Mouse (Mus musculus) forelimb bud, embryonic 11.5 days (tissue): ENCODE measurements at regions not wholly inside any gene's neighbourhood (a gene's known extent, or its start where the extent isn't known, plus 50 kb on each side); places are given as distances from the start of the nearest gene placed in this dataset.

Experiments
- DNase-seq: peaks from one replicate; pipeline ENCODE4 v3.0.0-alpha.2; 2012; ENCODE audit warnings: low read depth, low spot score

DNA sequence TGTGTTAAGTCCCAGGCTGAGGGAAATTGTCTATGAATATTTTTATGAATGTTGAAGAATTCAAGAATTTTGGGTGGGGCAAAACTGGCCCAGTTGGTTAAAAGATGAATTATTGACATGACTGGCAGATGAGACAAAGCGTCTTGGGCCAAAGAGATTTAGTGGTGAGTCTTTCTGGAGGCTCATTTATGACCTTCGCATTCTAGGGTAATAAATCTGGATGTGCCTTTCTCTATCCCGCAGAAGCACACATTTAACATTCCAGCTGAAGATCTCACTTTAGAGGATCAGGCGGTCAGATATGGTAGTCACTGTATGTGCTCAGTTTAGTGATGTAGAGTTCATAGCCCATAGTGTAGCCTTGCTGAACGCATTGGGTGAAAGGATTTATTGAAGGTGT is 296.9 kb upstream of the Gm21798 start:
- no peak for DNase-seq

- no peak for DNase-seq
Observed at GRCm38 (mm10) chr15:64532260-64533120, 285.0 kb upstream of the Gm21798 start.

GRCm38 (mm10) chr15:64533169-64533795 is 284.2 kb upstream of the Gm21798 start:
- DNase-seq: no peak

DNA sequence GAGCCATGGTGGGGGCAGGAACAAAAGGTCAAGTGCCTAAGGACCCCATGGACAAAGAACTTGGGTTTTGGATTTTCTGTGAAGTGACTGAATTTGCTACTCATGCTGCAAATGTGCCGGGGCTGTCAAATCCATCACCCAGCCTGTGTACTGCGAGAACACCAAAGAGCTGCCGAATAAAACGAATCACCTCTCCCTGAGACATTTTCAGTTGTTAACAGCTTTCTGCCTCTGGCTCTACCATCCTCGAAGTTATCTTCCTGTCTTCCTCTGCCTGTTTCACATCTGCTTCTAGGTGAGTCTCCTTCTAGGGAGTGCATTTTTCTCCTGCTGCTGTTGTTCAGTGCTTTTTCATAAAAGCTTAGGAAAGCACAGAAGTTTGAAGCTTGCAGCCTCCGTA is 283.3 kb upstream of the Gm21798 start:
- DNase-seq: no peak

DNA sequence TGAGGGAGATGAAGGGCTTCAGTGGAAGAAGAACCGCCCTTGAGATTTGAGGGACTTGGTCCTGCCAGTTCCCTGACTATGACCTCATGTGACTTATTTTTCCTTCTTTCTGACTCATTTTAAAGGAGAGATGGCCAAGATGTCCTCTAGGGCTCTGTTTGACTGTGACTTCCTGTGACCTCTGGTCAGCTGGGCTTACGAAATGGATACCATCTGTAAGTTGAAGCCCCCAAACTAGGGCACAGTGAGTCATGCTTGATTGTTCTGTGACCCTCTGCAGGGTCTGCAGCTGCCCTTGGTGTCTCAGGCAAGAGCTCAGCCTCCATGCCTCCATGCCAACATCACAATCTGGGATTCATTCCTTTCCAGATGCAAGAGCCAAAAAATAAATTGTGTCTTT is 282.3 kb upstream of the Gm21798 start:
- no peak for DNase-seq

GRCm38 (mm10) chr15:64541395-64541794 is 276.1 kb upstream of the Gm21798 start:
- DNase-seq: no peak

DNA sequence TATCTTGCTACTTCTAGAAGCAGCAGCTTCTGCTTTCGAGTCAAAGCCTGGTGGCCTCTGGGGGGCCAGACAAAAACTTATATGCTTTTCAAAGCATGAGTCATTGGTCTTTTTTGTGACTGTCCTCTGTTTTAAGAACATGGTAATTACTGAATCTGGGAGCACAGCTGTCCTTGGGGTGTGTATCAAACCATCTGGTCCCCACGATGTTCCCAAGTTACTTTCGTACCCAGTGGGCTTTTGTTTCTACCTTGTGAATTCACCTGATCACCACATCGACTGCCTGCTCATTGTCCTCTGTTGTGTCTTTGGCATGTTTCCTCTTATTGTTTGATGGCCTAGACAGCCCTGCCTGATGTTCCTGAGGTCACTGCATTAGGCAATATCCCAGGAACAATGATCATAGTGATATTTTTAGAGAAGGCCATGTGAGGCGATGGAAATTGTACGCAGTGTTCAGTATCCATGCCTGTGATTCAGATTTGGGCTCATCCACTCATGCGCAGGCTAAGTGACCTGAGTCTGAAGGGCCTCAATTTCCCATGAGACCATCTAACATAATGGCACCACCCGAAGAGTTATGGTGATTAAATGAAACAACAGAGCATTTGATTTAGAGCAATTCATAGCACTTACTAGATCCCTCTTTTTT is 275.1 kb upstream of the Gm21798 start:
- DNase-seq: no peak

DNA sequence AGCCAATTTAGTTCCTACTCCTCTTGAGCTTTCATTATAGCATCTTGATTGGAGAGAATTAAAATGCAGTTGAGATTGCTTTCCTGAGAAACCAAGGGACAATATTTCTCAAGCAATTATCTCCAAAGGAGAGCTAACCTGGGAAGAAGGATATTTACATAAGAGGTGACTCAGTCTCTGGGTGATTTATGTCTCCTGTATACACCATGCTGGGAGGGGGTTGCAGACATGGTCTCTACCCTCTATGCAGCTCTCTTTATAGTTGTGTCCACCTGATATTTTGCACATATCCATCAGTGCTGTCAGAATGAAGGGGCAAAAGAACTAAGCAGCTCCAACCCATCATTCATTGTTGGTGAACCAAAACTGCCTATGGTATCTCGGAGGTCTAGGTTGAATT is 274.6 kb upstream of the Gm21798 start:
- DNase-seq: no peak

DNA sequence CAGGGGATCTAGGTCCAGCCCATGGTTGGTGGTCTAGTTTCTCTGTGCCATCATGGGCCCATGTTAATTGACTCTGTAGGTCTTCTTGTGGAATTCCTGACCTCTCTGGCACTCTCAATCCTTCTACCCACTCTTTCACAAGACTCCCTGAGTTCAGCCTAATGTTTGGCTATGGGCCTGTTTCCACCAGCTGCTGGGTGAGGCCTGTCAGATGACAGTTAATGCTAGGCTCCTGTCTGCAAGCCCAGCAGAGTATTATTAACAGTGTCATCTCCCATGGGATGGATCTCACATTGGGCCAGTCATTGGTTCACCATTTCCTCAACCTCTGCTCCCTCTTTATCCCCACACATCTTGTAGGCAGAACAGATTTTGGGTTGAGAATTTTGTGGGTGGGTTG is 271.5 kb upstream of the Gm21798 start:
- no peak for DNase-seq

DNA sequence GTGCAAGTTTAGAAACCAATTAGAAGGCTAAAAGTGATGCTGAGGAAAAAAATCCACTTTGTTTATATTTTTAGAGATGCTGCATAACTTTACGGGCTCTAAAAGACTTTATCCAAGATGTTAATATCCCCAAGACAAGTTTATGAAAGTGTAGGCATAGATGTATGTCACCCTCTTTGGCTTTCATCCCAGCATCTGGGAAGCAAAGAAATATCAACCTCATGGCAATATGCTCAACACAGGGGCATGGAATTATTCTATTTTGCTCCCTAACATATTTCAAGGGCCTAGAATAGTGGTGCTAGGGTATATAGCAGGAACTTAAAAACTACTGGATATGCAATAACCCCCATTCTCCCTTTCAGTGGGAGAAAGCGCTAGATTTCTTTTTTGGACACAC is 260.0 kb upstream of the Gm21798 start:
- no peak for DNase-seq

- DNase-seq: no peak
Observed at GRCm38 (mm10) chr15:64558220-64558619, 259.3 kb upstream of the Gm21798 start.

GRCm38 (mm10) chr15:64562431-64563111 is 254.9 kb upstream of the Gm21798 start:
- no peak for DNase-seq

DNA sequence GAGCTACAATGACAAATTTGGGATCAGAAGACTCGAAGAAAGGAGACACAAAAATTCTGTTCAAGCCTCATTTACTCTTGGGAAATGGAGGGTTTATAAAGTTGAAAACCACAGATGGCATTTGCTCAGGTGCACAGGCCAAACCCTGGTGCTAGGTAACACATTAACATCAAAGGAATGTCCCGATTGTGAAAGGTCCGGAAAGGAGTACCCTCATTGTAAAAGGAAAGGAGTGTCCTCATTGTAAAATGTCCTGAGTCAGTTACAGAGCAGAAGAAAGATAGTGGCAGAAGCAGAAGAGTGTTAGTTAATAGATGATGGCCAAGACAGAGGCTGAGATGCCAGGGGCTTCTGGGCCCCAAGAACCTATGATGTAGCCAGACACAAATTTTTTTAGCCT is 252.8 kb upstream of the Gm21798 start:
- DNase-seq: no peak

- DNase-seq: no peak
Observed at GRCm38 (mm10) chr15:64576891-64577535, 240.5 kb upstream of the Gm21798 start.

DNA sequence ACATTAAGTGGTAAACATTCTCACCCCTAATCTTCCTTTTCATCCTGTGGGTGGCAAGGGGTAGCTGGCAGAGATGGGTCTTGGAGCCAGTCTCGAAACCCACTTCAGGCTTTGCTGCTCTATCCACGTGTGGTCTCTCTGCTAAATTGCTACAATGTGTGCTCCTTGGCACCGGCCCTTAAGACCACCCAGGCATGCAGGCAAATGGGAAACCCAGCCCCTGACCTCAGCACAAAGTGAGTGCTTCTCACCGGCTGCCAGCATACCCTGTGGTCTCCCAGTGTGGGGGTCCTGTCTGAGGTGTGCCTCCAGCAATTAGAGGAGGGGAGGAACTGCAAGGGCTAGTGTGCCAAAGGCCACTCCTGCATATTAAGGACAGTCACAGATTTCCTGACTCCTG is 238.5 kb upstream of the Gm21798 start:
- DNase-seq: peak; percentile 55

- DNase-seq: no peak
Observed at GRCm38 (mm10) chr15:64580481-64580880, 237.0 kb upstream of the Gm21798 start.

DNA sequence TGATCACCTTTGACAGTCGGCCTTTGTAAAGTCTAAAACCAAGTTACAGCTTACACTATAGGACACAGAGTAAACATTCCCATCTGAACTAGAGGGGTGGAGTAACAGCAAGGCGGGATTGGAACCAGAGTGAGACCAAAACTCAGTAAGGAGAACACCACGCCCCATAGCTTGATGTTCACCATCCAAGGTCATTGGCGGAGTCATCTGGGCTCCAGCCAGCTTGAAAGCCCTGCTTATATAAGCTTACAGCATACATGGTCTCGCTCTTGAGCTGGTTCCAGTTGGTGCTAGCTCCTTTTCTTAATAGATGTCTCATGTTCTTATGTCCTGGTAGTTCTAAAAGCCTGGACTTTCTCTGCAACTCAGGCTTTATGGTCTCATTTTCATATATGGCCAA is 236.4 kb upstream of the Gm21798 start:
- no peak for DNase-seq

DNA sequence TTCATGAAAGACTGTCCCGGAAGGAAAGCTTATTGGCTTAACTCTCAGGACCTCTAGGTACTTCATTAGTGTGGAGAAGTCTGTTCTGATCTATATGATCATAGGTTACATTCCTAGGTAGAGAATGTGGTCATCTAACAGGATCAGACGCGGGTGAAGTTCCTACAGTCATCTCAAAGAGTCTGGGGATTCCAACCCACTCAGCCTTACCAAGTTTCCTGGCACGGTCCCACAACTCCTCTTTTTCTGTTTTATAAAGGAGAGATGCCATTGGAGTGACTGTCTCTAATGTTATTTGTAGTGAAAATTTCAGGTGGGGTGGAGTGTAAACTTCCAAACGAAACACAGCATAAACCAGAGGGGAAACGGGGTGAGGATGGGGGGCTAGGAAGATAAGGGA is 233.4 kb upstream of the Gm21798 start:
- no peak for DNase-seq

DNA sequence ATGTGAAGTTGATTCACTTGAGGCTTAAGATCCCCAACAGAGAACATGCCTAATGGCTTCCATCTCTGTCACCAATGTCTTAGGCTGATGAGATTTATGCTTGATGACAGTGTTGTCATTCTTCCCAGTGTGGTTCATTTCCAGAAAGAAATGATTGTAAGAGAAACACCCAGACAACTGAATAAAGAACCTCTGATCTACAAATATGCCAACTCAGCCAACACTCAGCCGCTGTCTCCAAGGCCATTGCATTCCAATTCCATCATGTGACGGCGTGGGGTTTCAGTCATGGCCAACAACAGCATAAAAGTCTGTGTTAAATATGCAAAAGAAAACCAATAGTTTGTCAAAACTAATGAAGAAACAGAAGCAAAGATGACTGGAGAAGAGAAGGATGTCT is 230.7 kb upstream of the Gm21798 start:
- no peak for DNase-seq

DNA sequence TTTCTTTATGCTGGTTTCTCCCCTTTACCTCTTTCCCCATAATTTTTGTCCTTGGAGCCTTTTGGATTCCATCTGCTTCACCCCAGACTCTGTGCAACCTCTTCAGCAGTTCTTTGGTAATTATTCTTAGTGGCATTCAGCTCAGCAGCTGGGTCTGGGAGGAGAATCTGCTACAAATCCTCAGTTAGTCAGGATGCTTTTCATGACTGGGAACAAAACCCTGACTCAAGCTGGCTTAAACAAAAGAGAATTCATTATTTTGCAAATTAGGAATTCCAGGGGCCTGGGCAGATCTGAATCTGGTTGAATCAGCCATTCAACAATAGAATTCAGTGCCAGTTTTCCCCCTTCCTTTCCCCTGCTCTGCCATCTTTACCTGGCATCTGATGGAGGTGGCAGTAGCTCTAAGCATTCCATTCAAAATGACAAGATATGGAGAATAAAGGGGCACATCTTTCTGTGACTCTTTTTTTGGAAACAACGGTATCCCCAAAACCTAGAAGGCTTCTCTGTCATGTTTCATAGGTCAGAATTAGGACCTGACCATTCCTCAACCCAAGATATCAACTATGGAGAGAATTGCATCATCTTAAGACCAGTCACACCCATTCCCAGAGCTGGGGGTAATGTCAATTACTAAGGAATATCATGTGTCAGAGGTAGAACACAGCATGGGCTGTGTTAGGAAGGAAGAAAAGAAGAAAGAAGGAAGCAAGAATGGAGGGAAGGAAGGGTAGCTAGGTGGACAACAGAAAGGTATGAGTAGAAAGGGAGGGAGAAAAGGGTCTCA is 227.2 kb upstream of the Gm21798 start:
- DNase-seq: no peak

- no peak for DNase-seq
Observed at GRCm38 (mm10) chr15:64613503-64613902, 204.0 kb upstream of the Gm21798 start.
